Mouse (Mus musculus) lung, embryonic 16.5 days (tissue): ENCODE data around the gene Dscam. TPM values are rescaled to one million over a fixed set of nuclear protein-coding genes. Genes with fewer than 3 reads are reported as not detected.

Experiments
- ATAC-seq: fragments of 200-750 bp; cut with Nextera tagmentation; 2 replicates; pipeline ENCODE4 v1.8.0; 2017; ENCODE audit warnings: low read depth, mild to moderate bottlenecking, moderate library complexity
- H3K27ac ChIP-seq: fragments of 300-500 bp; sonication (generic); 2 replicates; pipeline ENCODE4 v1.5.1; 2014; ENCODE audit warnings: mild to moderate bottlenecking, control low read depth, low read length
- H3K27me3 ChIP-seq: fragments of 300-500 bp; sonication (generic); 2 replicates; pipeline ENCODE4 v1.6.1; 2014; ENCODE audit warnings: low read depth, low read length, mixed read lengths; ENCODE audit not compliant: control insufficient read depth, insufficient read depth
- H3K36me3 ChIP-seq: fragments of 300-500 bp; sonication (generic); 2 replicates; pipeline ENCODE4 v1.6.1; 2014; ENCODE audit warnings: low read length; ENCODE audit not compliant: control insufficient read depth, insufficient read depth
- H3K4me1 ChIP-seq: fragments of 300-500 bp; sonication (generic); replicated peaks from 2 replicates; pipeline ENCODE4 v1.6.1; 2014; ENCODE audit warnings: low read length, mixed read lengths; ENCODE audit not compliant: control insufficient read depth, insufficient read depth
- H3K4me2 ChIP-seq: fragments of 300-500 bp; sonication (generic); 2 replicates; pipeline ENCODE4 v1.6.1; 2014; ENCODE audit warnings: low read depth, low read length, control low read depth
- H3K4me3 ChIP-seq: fragments of 300-500 bp; sonication (generic); 2 replicates; pipeline ENCODE4 v1.5.1; 2014; ENCODE audit warnings: mild to moderate bottlenecking, low read length, control low read depth
- H3K9ac ChIP-seq: fragments of 300-500 bp; sonication (generic); 2 replicates; pipeline ENCODE4 v1.6.1; 2014; ENCODE audit warnings: low read length, control low read depth
- H3K9me3 ChIP-seq: fragments of 300-500 bp; sonication (generic); 2 replicates; pipeline ENCODE4 v1.6.1; 2016; ENCODE audit warnings: low read length; ENCODE audit not compliant: control insufficient read depth
- WGBS: fragments of 180-500 bp; shearing (Covaris S2); extraction: QIAGEN DNeasy Blood & Tissue Kit; methylation state at CpG from one replicate; pipeline ENCODE4 v1.1.7; 2014; 5-methylcytosine and 5-hydroxymethylcytosine counted together
- polyA plus RNA-seq: library from polyadenylated mRNA; unstranded; fragments of >200 nt; fragmentation: Nextera tagmentation; extraction: Ambion mirVana; gene quantifications from 2 replicates; pipeline ENCODE4 v1.2.1, GENCODE M21; 2015

The Dscam gene
- polyA plus RNA-seq, 1 experiment from 2014 or later: not detected

GRCm38 (mm10) chr16:96855060-96855459, 315.5 kb downstream of the Dscam start:
- no peak for ATAC-seq
- no peak overlapping the region for H3K4me3 ChIP-seq
- no peaks in the 10 kb centered on the region for H3K27me3 ChIP-seq
- WGBS: 71% methylated on average over 4 of the region's 4 CpGs
- H3K4me2 ChIP-seq: no peak overlapping the region
- no peaks in the 10 kb centered on the region for H3K9me3 ChIP-seq
- H3K9ac ChIP-seq: no peak overlapping the region
- no peaks in the 10 kb centered on the region for H3K4me1 ChIP-seq
- H3K36me3 ChIP-seq: no peaks in the 10 kb centered on the region
- no peak overlapping the region for H3K27ac ChIP-seq

DNA sequence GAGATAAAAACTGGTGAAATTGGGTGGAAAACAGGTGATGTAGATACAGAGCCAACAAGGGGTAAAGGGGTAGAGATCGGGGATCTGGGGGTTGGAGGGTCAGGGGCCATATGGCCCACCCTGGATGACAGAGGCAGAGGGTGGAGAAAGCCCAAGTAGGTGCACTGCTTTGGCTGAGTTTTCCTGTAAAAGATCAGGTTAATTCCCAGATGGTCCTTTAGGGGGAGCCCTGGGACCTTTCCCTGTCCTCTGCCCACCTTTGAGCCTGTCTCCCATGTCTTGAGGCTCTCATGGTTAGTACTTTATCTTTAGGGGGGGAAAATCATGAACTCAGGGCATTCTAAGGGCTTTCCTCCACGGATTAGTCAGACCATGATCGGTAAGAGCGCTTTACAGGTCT, 318.2 kb downstream of the Dscam start:
- H3K9ac ChIP-seq: no peak overlapping the region
- no peak for ATAC-seq
- no peaks in the 10 kb centered on the region for H3K36me3 ChIP-seq
- H3K9me3 ChIP-seq: no peaks in the 10 kb centered on the region
- no peaks in the 10 kb centered on the region for H3K4me1 ChIP-seq
- H3K4me2 ChIP-seq: no peak overlapping the region
- WGBS: 14% methylated on average over 4 of the region's 4 CpGs
- H3K27me3 ChIP-seq: no peaks in the 10 kb centered on the region
- no peak overlapping the region for H3K4me3 ChIP-seq
- no peak overlapping the region for H3K27ac ChIP-seq

DNA sequence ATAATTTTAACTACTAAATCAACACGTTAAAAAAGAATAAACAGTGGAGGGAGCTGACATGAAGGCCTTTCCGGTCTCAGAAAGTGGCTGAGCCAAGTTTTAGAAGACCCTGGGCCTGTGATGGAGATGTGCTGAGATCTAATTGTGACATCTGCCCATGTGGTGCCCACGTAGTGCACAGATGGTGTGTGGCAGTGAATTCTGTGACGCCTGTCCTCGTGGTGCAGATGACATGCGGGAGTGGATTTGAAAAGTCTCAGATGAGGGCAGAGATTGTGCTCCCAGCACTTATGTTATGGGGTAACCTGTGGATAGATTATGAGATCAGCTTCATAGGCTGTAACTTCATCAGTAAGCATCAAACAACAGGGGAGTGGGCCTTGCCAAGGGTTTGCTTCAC, 321.6 kb downstream of the Dscam start:
- no peaks in the 10 kb centered on the region for H3K4me1 ChIP-seq
- 70% methylated on average over 6 of the region's 6 CpGs for WGBS

GRCm38 (mm10) chr16:96846585-96846984, 324.0 kb downstream of the Dscam start:
- Histone ChIP-seq H3K4me3 (no peak overlapping the region), H3K27me3 (no peaks in the 10 kb centered on the region), H3K4me1 (no peaks in the 10 kb centered on the region), H3K36me3 (no peaks in the 10 kb centered on the region), H3K9ac (no peak overlapping the region), H3K27ac (no peak overlapping the region), H3K4me2 (no peak overlapping the region), H3K9me3 (no peaks in the 10 kb centered on the region)
- no peak for ATAC-seq
- WGBS: 57% methylated on average over 1 of the region's 1 CpGs

More for the DNA sequence above, 321.6 kb downstream of the Dscam start:
- Histone ChIP-seq H3K9ac (no peak overlapping the region), H3K4me3 (no peak overlapping the region), H3K27ac (no peak overlapping the region), H3K36me3 (no peaks in the 10 kb centered on the region), H3K9me3 (no peaks in the 10 kb centered on the region), H3K27me3 (no peaks in the 10 kb centered on the region), H3K4me2 (no peak overlapping the region)
- no peak for ATAC-seq

DNA sequence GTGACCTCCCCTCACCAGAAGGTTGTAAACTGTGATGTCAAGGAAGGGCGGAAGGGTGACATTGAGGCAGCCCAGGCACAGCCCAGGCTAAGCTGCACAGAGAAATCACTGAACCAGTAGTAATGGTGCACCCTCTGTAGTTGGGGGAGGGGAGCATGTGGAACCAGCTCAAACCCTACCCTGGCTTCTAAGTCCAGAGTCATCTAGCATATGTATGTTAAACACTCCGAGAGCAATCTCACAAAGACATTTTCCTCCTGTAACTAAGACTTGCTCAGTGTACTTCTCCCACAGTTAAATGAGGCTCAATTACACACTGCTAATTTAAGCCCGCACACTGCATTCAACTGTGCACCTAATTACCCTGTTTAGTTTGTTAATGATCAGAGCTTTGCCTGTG, 324.4 kb downstream of the Dscam start:
- Histone ChIP-seq H3K36me3 (no peaks in the 10 kb centered on the region), H3K4me2 (no peak overlapping the region), H3K27ac (no peak overlapping the region), H3K4me3 (no peak overlapping the region), H3K9ac (no peak overlapping the region), H3K9me3 (no peaks in the 10 kb centered on the region), H3K4me1 (no peaks in the 10 kb centered on the region), H3K27me3 (no peaks in the 10 kb centered on the region)
- 70% methylated on average over 3 of the region's 3 CpGs for WGBS
- no peak for ATAC-seq

GRCm38 (mm10) chr16:96845475-96846098, 325.0 kb downstream of the Dscam start:
- no peak for ATAC-seq
- no peak overlapping the region for H3K9ac ChIP-seq
- H3K27ac ChIP-seq: no peak overlapping the region
- H3K4me2 ChIP-seq: no peak overlapping the region
- no peaks in the 10 kb centered on the region for H3K4me1 ChIP-seq
- H3K27me3 ChIP-seq: no peaks in the 10 kb centered on the region
- H3K9me3 ChIP-seq: no peaks in the 10 kb centered on the region
- no peaks in the 10 kb centered on the region for H3K36me3 ChIP-seq
- 60% methylated on average over 3 of the region's 3 CpGs for WGBS
- H3K4me3 ChIP-seq: no peak overlapping the region

GRCm38 (mm10) chr16:96843691-96844400, 326.7 kb downstream of the Dscam start:
- Histone ChIP-seq H3K9me3 (no peaks in the 10 kb centered on the region), H3K36me3 (no peaks in the 10 kb centered on the region), H3K27me3 (no peaks in the 10 kb centered on the region), H3K4me2 (no peak overlapping the region), H3K27ac (no peak overlapping the region), H3K9ac (no peak overlapping the region), H3K4me1 (no peaks in the 10 kb centered on the region), H3K4me3 (no peak overlapping the region)
- 66% methylated on average over 9 of the region's 9 CpGs for WGBS
- no peak for ATAC-seq

- no peak overlapping the region for H3K4me3 ChIP-seq
- H3K4me1 ChIP-seq: no peaks in the 10 kb centered on the region
- no peak overlapping the region for H3K9ac ChIP-seq
- H3K27me3 ChIP-seq: no peaks in the 10 kb centered on the region
- H3K36me3 ChIP-seq: no peaks in the 10 kb centered on the region
- no peaks in the 10 kb centered on the region for H3K9me3 ChIP-seq
- 79% methylated on average over 3 of the region's 3 CpGs for WGBS
- H3K4me2 ChIP-seq: no peak overlapping the region
- H3K27ac ChIP-seq: no peak overlapping the region
- no peak for ATAC-seq
Measured at GRCm38 (mm10) chr16:96842829-96843360, 327.7 kb downstream of the Dscam start.

- Histone ChIP-seq H3K4me1 (no peaks in the 10 kb centered on the region), H3K27ac (no peak overlapping the region), H3K4me3 (no peak overlapping the region), H3K27me3 (peaks cover 2% of the 10 kb centered on the region; the same call in 1 of the 2 replicates), H3K9me3 (no peaks in the 10 kb centered on the region), H3K4me2 (no peak overlapping the region), H3K9ac (no peak overlapping the region), H3K36me3 (no peaks in the 10 kb centered on the region)
- peak; percentile 67; the same call in 1 of the 2 replicates for ATAC-seq
- WGBS: 24% methylated on average over 16 of the region's 16 CpGs
Measured at GRCm38 (mm10) chr16:96819649-96820048, 350.9 kb downstream of the Dscam start.
